Mouse (Mus musculus) gastrocnemius, adult 2 months (tissue): ENCODE measurements around the gene Glb1l. TPM values are rescaled to one million over a fixed set of nuclear protein-coding genes. Genes with fewer than 3 reads are reported as not detected.

Source experiments
- DNase-seq: peaks from one replicate; pipeline ENCODE4 v3.0.0; 2022
- H3K27ac ChIP-seq: fragments of 200-600 bp; 2 replicates; pipeline ENCODE4 v1.8.1; 2022; ENCODE audit warnings: mild to moderate bottlenecking
- H3K4me3 ChIP-seq: fragments of 200-600 bp; 2 replicates; pipeline ENCODE4 v1.8.1; 2022; ENCODE audit warnings: mild to moderate bottlenecking, moderate library complexity
- CTCF ChIP-seq: fragments of 200-600 bp; IDR thresholded peaks from 2 replicates; pipeline ENCODE4 v1.8.1; 2022; ENCODE audit warnings: antibody characterized with exemption, mild to moderate bottlenecking, moderate library complexity
- intact Hi-C: fragments of 180-260 bp; cut with DNase I; formaldehyde crosslinking; loops from one replicate; pipeline ENCODE4 v1.15.1; 2025
- total RNA-seq, 2 experiments: library from RNA; stranded (reverse); gene quantifications; 2 replicates each; pipeline ENCODE4 v1.2.3; 2021

Glb1l gene
- total RNA-seq, 2 experiments from 2014 or later: 1.0 to 1.5 TPM

DNA sequence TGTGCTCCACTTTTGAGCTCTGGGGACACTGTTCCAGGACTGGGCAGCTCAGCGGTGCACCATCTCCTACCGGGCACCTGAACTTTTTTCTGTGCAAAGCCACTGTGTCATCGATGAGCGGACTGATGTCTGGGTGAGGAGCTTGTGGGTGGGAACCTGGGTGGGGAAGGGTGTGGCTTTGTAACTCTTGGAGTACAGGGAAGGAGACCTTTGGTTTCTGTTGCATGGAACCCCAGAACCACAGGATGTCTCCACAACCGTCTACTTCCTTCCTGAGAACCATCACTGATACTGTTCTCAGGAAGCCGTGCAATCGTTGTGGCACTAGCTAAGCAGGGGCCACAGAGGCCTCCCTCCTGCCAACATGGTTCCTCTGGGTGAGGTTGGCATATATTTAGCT is 2.5 kb upstream of the Glb1l start:
- no peak for DNase-seq
- Histone ChIP-seq H3K4me3 (no peak overlapping the region), H3K27ac (no peak overlapping the region)
- no peak for TF ChIP-seq CTCF
- intact Hi-C loops: no loop called here

- TF ChIP-seq CTCF: no peak
- peak; percentile 50 for DNase-seq
- intact Hi-C loops: no loop called here
- H3K4me3 ChIP-seq: no peak overlapping the region
- H3K27ac ChIP-seq: no peak overlapping the region
Measured at GRCm38 (mm10) chr1:75212542-75212941, 1.9 kb upstream of the Glb1l start.

DNA sequence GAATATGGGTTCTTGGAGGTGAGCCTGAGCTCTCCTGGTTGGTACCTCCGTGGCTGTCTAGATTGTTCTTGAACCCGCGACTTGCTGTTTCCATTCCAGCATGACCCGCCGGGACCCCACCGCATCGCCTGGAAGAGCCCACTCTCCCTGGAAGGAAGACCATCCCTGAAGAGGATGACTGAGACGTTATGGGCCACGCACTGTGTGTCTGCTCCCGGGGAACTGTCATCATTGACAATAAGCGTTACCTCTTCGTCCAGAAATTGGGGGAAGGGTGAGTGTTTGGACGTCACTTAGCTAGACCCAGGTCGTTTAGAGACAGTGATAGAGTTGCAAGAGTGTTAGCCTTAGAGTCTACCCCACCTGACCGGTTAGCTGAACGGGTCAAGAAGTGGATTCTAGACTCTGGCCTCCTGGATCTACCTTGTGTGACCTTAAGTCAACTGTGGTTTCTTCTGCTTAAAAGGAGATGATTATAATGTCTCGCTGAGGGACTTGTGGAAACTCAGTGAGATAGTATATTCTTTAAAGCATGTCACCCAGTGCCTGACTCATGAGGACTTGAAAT is 612 bp upstream of the Glb1l start:
- Histone ChIP-seq H3K27ac (peak overlapping the region; percentile 91), H3K4me3 (peak overlapping the region; percentile 97)
- no peak for DNase-seq
- no peak for TF ChIP-seq CTCF
- intact Hi-C loops: loop anchor here (2.0 kb wide), 1 partner anchor 18 kb away; the partner anchor contains the start of genes Ankzf1 and Atg9a

DNA sequence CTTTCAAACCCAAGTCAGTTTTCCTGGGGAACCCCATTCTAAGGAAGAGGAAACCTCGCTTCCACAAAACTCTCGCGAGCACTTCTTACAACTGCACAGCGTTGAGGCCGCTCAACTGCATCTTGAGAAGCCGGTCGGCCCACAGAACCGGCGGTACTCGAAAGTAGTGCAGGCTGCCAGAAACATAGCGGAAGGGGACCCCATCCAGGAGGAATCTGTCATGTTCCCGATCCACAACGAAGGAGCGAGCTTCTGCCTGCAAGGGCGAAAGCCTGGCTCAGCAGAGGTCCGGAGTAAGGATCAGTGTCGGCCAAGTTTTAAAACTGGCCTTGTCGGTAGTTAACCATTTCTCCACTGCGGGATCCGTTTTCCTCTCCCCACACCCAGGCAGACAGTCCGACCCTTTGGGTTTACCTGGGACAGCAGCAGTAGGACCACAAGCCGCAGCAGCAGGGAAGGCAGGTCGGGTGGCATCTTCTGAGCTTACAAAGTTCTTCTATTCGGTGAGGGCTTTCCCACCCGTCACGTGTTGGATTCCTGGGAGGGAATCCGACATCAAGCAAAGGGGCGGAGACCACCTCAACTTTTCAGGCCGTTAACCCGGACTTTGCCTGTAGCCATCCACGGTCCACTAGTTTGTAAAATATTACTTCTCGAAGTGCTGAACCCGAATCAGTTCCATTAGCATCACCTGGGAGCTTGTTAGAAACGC is 1.5 kb downstream of the Glb1l start:
- DNase-seq: no peak
- H3K4me3 ChIP-seq: peak overlapping the region; percentile 69
- peak overlapping the region; percentile 76 for H3K27ac ChIP-seq
- TF ChIP-seq CTCF: no peak
- intact Hi-C loops: no loop called here

- DNase-seq: no peak
- TF ChIP-seq CTCF: no peak
- H3K4me3 ChIP-seq: no peak overlapping the region
- no peak overlapping the region for H3K27ac ChIP-seq
- intact Hi-C loops: no loop called here
Measured at GRCm38 (mm10) chr1:75201236-75201635, 9.4 kb downstream of the Glb1l start.

- TF ChIP-seq CTCF: no peak
Measured at GRCm38 (mm10) chr1:75192452-75192851, 18.2 kb downstream of the Glb1l start.

DNA sequence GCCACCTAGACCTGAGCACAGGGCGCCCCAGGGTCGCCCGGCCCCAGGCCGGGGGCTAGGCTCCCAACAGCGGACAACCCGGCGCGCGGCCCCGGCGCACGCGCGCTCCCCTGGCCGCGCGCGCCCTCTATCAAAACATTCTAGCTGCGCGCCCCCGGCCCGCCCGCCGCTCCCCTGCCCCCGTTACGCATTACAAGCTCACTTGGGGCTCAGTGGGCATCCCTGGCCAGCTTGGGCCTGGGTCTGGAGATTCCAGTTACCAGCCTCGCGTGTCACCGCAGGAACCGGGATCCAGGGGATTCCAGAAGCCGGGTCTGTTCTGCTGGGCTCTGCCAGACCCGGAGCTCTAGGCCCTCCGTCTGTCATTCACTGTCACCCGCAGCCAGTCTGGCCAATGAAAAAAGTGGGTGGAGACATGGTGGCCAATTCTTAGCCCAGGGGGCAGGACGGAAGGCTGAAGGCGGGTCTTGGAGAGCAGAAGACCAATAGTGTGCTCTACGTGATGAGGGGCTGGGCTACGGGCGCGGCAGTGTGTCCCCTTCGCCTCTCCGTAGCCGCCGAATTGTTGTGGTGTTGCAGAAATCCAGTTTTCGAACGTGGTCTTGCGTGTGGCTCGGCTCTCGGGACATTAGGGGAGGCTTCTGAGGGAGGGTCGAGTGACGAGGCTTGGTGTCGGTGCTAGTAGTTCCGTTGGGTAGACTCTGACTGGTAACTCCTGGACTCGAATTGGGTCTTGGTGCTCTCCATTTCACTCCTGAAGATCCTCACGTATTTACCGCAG is 18.8 kb downstream of the Glb1l start, which contains the start of the genes Ankzf1 and Atg9a:
TSS of gene Ankzf1 (plus strand) at position 530 of the 781 bp plus-strand sequence.
TSS of gene Atg9a (minus strand) at position 575 of the 781 bp plus-strand sequence.
- peak within 1 kb of the TSS; percentile 97 for H3K27ac ChIP-seq
- intact Hi-C loops: loop anchor here (1.0 to 2.0 kb wide), 2 partner anchors 19 to 59 kb away; partner anchors contain the start of genes Glb1l and Stk16

More at GRCm38 (mm10) chr1:75192452-75192851, 18.2 kb downstream of the Glb1l start:
- intact Hi-C loops: loop anchor here (2.0 kb wide), 1 partner anchor 18 kb away; the partner anchor contains the start of genes Glb1l and Stk16
- peak; percentile 53 for DNase-seq
- Histone ChIP-seq H3K4me3 (peak overlapping the region; percentile 93), H3K27ac (peak overlapping the region; percentile 97)

GRCm38 (mm10) chr1:75191258-75191621 is 19.4 kb downstream of the Glb1l start:
- H3K27ac ChIP-seq: peak overlapping the region; percentile 97
- intact Hi-C loops: loop anchor here (1.0 kb wide), 1 partner anchor 60 kb away; no protein-coding TSS in a partner anchor
- no peak for DNase-seq
- TF ChIP-seq CTCF: no peak
- peak overlapping the region; percentile 93 for H3K4me3 ChIP-seq

More for the DNA sequence above, 18.8 kb downstream of the Glb1l start, which contains the start of the genes Ankzf1 and Atg9a:
- peak within 1 kb of the TSS; percentile 93 for H3K4me3 ChIP-seq
- peak; percentile 9; the same call in 1 of the 2 replicates for TF ChIP-seq CTCF
- DNase-seq: peak; percentile 97

- Histone ChIP-seq H3K27ac (peak overlapping the region; percentile 97), H3K4me3 (peak overlapping the region; percentile 93)
Measured at GRCm38 (mm10) chr1:75190577-75190976, 20.0 kb downstream of the Glb1l start.

DNA sequence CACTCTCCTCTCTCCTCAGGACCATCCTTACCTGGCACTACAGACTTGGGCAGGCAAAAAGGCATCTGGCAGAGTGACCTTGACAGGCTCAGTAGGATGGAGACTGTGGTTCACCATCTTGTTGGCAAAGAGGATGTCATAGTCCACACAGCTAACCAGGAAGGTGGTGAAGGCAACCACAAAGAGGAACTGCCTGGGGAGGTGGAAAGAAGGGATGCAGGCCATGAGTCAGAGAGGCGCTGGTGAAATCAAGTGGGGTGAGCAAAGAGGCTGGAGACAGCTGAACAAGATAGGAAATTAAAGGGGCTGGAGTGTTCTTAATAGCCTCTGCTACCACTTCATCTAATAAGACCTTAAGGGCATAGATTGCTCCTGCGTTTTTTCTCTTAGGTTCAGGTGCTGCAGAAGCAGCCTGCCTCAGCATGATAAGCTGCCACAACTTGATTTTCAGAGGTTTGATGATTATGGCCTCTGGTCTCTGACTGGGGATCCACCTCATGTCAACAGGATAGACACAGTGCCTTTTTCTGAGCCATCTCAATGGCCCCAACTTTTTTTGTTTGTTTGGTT is 22.6 kb downstream of the Glb1l start:
- intact Hi-C loops: no loop called here
- DNase-seq: no peak
- H3K4me3 ChIP-seq: no peak overlapping the region
- no peak overlapping the region for H3K27ac ChIP-seq
- TF ChIP-seq CTCF: no peak

More at GRCm38 (mm10) chr1:75190577-75190976, 20.0 kb downstream of the Glb1l start:
- no peak for DNase-seq
- intact Hi-C loops: no loop called here
- TF ChIP-seq CTCF: no peak

DNA sequence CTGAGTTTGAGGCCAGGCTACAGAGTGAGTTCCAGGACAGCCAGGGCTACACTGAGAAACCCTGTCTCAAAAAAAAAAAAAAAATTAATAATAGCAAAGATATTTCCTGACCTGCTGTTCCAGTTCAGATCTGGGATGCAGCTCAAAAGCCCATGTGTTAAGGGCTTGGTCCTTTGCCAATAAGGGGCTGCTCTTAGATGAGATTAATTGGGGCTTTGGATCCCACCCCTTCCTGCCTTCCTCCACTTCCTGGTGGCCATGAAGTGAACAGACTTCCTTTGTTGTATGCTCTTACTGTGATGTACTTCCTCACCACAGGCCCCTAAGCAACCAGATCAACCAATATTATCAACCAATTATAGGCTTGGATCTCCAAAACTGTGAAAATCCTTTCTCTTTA is 23.5 kb downstream of the Glb1l start:
- DNase-seq: no peak
- no peak for TF ChIP-seq CTCF
- no peak overlapping the region for H3K27ac ChIP-seq
- H3K4me3 ChIP-seq: no peak overlapping the region
- intact Hi-C loops: no loop called here

DNA sequence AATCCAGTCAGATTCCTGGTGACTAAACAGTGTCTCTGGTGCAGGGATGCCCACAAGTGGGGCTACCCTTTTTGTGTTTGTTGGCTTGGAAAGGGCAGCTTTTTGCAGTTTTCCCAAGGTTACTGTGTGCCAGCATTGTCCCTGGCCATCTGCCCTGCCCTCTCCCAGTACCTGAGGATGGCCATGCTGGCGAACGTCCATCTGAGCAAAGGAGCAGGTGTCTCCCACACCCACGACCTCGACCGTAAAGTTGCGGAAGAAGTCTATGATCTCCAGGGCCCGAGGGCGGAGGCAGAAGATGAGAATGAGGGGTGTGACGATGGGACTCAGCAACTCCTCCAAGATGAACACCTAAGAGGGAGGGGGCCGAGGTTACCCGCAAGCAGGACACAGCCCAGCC is 25.1 kb downstream of the Glb1l start:
- no peak for TF ChIP-seq CTCF
- intact Hi-C loops: no loop called here
- Histone ChIP-seq H3K4me3 (no peak overlapping the region), H3K27ac (no peak overlapping the region)
- DNase-seq: no peak
